Mouse (Mus musculus) heart, embryonic 14.5 days (tissue): ENCODE results near the gene Ankra2. TPM values are rescaled to one million over a fixed set of nuclear protein-coding genes. Genes with fewer than 3 reads are reported as not detected.

ENCODE experiments used
- ATAC-seq: fragments of 200-750 bp; cut with Nextera tagmentation; 2 replicates; pipeline ENCODE4 v1.8.0; 2017; ENCODE audit warnings: low read depth, moderate TSS enrichment; ENCODE audit not compliant: insufficient number of reproducible peaks, insufficient read depth, low FRiP score
- H3K27ac ChIP-seq, 2 experiments: fragments of 200-500 bp in 1 of 2; fragments of 300-500 bp in 1 of 2; sonication (generic) in 1 of 2; replicated peaks in 1 of 2; 2 replicates each; pipeline ENCODE4 v1.5.1; 2012 to 2014; ENCODE audit warnings: low read depth in 2 of 2, low read length in 2 of 2, control low read depth in 1 of 2, mild to moderate bottlenecking in 1 of 2, mixed read lengths in 1 of 2; ENCODE audit not compliant: control insufficient read depth in 1 of 2, insufficient read depth in 1 of 2
- H3K27me3 ChIP-seq: fragments of 300-500 bp; sonication (generic); 2 replicates; pipeline ENCODE4 v1.6.1; 2014; ENCODE audit warnings: mild to moderate bottlenecking, low read length, control low read depth; ENCODE audit not compliant: control insufficient read depth, insufficient read depth
- H3K36me3 ChIP-seq: fragments of 300-500 bp; sonication (generic); 2 replicates; pipeline ENCODE4 v1.6.1; 2014; ENCODE audit warnings: mild to moderate bottlenecking, control low read depth, low read length, mixed read lengths; ENCODE audit not compliant: control insufficient read depth, insufficient read depth
- H3K4me1 ChIP-seq, 2 experiments: fragments of 200-500 bp in 1 of 2; fragments of 300-500 bp in 1 of 2; sonication (generic) in 1 of 2; 2 replicates each; pipeline ENCODE4 v1.6.1; 2012 to 2014; ENCODE audit warnings: low read length in 2 of 2, control low read depth in 1 of 2, mixed read lengths in 1 of 2; ENCODE audit not compliant: control insufficient read depth in 2 of 2, insufficient read depth in 2 of 2
- H3K4me2 ChIP-seq: fragments of 300-500 bp; sonication (generic); 2 replicates; pipeline ENCODE4 v1.6.1; 2014; ENCODE audit warnings: mild to moderate bottlenecking, low read length
- H3K4me3 ChIP-seq, 2 experiments: fragments of 200-500 bp in 1 of 2; fragments of 300-500 bp in 1 of 2; sonication (generic) in 1 of 2; 2 replicates each; pipeline ENCODE4 v1.5.1; 2012 to 2014; ENCODE audit warnings: low read length in 2 of 2, mild to moderate bottlenecking in 2 of 2, control low read depth in 1 of 2, low read depth in 1 of 2, moderate library complexity in 1 of 2; ENCODE audit not compliant: control insufficient read depth in 1 of 2, insufficient read depth in 1 of 2
- H3K9ac ChIP-seq: fragments of 300-500 bp; sonication (generic); 2 replicates; pipeline ENCODE4 v1.6.1; 2014; ENCODE audit warnings: mild to moderate bottlenecking, low read length
- H3K9me3 ChIP-seq: fragments of 300-500 bp; sonication (generic); 2 replicates; pipeline ENCODE4 v1.6.1; 2016; ENCODE audit warnings: low read length, control low read depth; ENCODE audit not compliant: control insufficient read depth
- whole genome bisulfite sequencing: fragments of 180-500 bp; shearing (Covaris S2); extraction: QIAGEN DNeasy Blood & Tissue Kit; methylation state at CpG from one replicate; pipeline ENCODE4 v1.1.7; 2014; 5-methylcytosine and 5-hydroxymethylcytosine counted together
- polyA plus RNA-seq: library from polyadenylated mRNA; unstranded; fragments of >200 nt; fragmentation: Nextera tagmentation; extraction: Ambion mirVana; gene quantifications from 2 replicates; pipeline ENCODE4 v1.2.1, GENCODE M21; 2014

Gene Ankra2
- polyA plus RNA-seq, 1 experiment from 2014 or later: 24.1 TPM

GRCm38 (mm10) chr13:98244571-98245350 is 18.1 kb upstream of the Ankra2 start:
- no peak overlapping the region for H3K4me3 ChIP-seq
- no peak overlapping the region for H3K4me2 ChIP-seq
- no peak overlapping the region for H3K27ac ChIP-seq
- no peak overlapping the region for H3K9ac ChIP-seq
- H3K27me3 ChIP-seq: no peaks in the 10 kb centered on the region
- H3K4me1 ChIP-seq: 0 out of 4 replicates have a peak, but pooled peaks cover 0 to 2% of the 10 kb centered on the region in 2 experiments
- no peaks in the 10 kb centered on the region for H3K9me3 ChIP-seq
- 73% methylated on average over 4 of the region's 5 CpGs for WGBS
- ATAC-seq: no peak
- H3K36me3 ChIP-seq: peaks cover 28% of the 10 kb centered on the region

GRCm38 (mm10) chr13:98245386-98245785 is 17.5 kb upstream of the Ankra2 start:
- no peaks in the 10 kb centered on the region for H3K27me3 ChIP-seq
- peaks cover 34% of the 10 kb centered on the region for H3K36me3 ChIP-seq
- H3K4me3 ChIP-seq: no peak overlapping the region
- no peaks in the 10 kb centered on the region for H3K9me3 ChIP-seq
- 0 out of 4 replicates have a peak, but pooled peaks cover 0 to 2% of the 10 kb centered on the region in 2 experiments for H3K4me1 ChIP-seq
- WGBS: 77% methylated on average over 7 of the region's 7 CpGs
- no peak overlapping the region for H3K4me2 ChIP-seq
- H3K9ac ChIP-seq: no peak overlapping the region
- H3K27ac ChIP-seq: no peak overlapping the region
- no peak for ATAC-seq

GRCm38 (mm10) chr13:98249594-98249993 is 13.3 kb upstream of the Ankra2 start:
- H3K36me3 ChIP-seq: peaks cover 76% of the 10 kb centered on the region
- H3K4me3 ChIP-seq: no peak overlapping the region
- H3K27me3 ChIP-seq: no peaks in the 10 kb centered on the region
- no peak overlapping the region for H3K4me2 ChIP-seq
- H3K4me1 ChIP-seq: no peaks in the 10 kb centered on the region
- no peak for ATAC-seq
- 86% methylated on average over 10 of the region's 10 CpGs for WGBS
- no peak overlapping the region for H3K27ac ChIP-seq
- H3K9me3 ChIP-seq: no peaks in the 10 kb centered on the region
- no peak overlapping the region for H3K9ac ChIP-seq

- Histone ChIP-seq H3K9ac (no peak overlapping the region), H3K4me1 (no peaks in the 10 kb centered on the region), H3K4me3 (no peak overlapping the region), H3K4me2 (no peak overlapping the region), H3K36me3 (peaks cover 94% of the 10 kb centered on the region), H3K27ac (no peak overlapping the region), H3K9me3 (no peaks in the 10 kb centered on the region), H3K27me3 (no peaks in the 10 kb centered on the region)
- WGBS: 66% methylated on average over 9 of the region's 9 CpGs
- no peak for ATAC-seq
These were observed 8.0 kb upstream of the Ankra2 start for GRCm38 (mm10) chr13:98254921-98255320.

- no peak for ATAC-seq
- peak overlapping the region; percentile 81 for H3K4me3 ChIP-seq
These were observed 649 bp downstream of the Ankra2 start for GRCm38 (mm10) chr13:98263458-98263987.

GRCm38 (mm10) chr13:98264111-98264510 is 1.2 kb downstream of the Ankra2 start:
- H3K4me2 ChIP-seq: peak overlapping the region; percentile 72
- no peaks in the 10 kb centered on the region for H3K27me3 ChIP-seq
- H3K4me1 ChIP-seq: peaks cover 0 to 15% of the 10 kb centered on the region in 2 experiments; a peak in 3 of 4 replicates
- peak overlapping the region; percentile 91 for H3K9ac ChIP-seq
- WGBS: 29% methylated on average over 5 of the region's 5 CpGs
- H3K4me3 ChIP-seq: peak overlapping the region in 1 of 2 experiments; percentile 81; a peak in 2 of 4 replicates
- no peak for ATAC-seq
- H3K9me3 ChIP-seq: no peaks in the 10 kb centered on the region
- H3K27ac ChIP-seq: no peak overlapping the region
- H3K36me3 ChIP-seq: peaks cover 35% of the 10 kb centered on the region

More at GRCm38 (mm10) chr13:98263458-98263987, 649 bp downstream of the Ankra2 start:
- H3K27ac ChIP-seq: peak overlapping the region; percentile 89 to 91
- under 1% methylated on average over 16 of the region's 16 CpGs for WGBS
- H3K4me1 ChIP-seq: peaks cover 0 to 15% of the 10 kb centered on the region in 2 experiments; a peak in 3 of 4 replicates
- H3K9me3 ChIP-seq: no peaks in the 10 kb centered on the region
- peak overlapping the region; percentile 72 for H3K4me2 ChIP-seq
- no peaks in the 10 kb centered on the region for H3K27me3 ChIP-seq
- H3K9ac ChIP-seq: peak overlapping the region; percentile 91
- peaks cover 36% of the 10 kb centered on the region for H3K36me3 ChIP-seq

GRCm38 (mm10) chr13:98274023-98274422 is 11.1 kb downstream of the Ankra2 start:
- no peak for ATAC-seq
- no peak overlapping the region for H3K9ac ChIP-seq
- H3K9me3 ChIP-seq: no peaks in the 10 kb centered on the region
- no peak overlapping the region for H3K4me2 ChIP-seq
- H3K36me3 ChIP-seq: peaks cover 52% of the 10 kb centered on the region
- no peak overlapping the region for H3K4me3 ChIP-seq
- no peaks in the 10 kb centered on the region for H3K27me3 ChIP-seq
- H3K4me1 ChIP-seq: peaks cover 4 to 13% of the 10 kb centered on the region in 2 experiments; a peak in 2 of 4 replicates
- WGBS: 91% methylated on average over 9 of the region's 9 CpGs
- H3K27ac ChIP-seq: no peak overlapping the region
